Comparison of ENCODE assay signal across 8 mouse cellular contexts in genomic region chr13:80862215-80862614, GRCm38 (mm10). TPM values are rescaled to one million over a fixed set of nuclear protein-coding genes. Genes with fewer than 3 reads are reported as not detected.
DNase-seq lines count a peak whose midpoint lies in the region; ATAC-seq lines count a peak whose summit lies in the region.

No protein-coding gene starts in this region.

- H3K27me3 ChIP-seq in forebrain, embryonic 15.5 days = no peaks in the 10 kb centered on the region
- H3K27me3 ChIP-seq in midbrain, embryonic 16.5 days (ENCODE audit: control insufficient read depth, insufficient read depth, low read depth, low read length) = no peaks in the 10 kb centered on the region

- WGBS in forebrain, embryonic 15.5 days = 7% methylated on average over 5 of the region's 5 CpGs
- WGBS in midbrain, embryonic 16.5 days = 14% methylated on average over 5 of the region's 5 CpGs

- no peak overlapping the region for H3K27ac ChIP-seq in forebrain, embryonic 15.5 days (replicated peaks)
- H3K27ac ChIP-seq in midbrain, embryonic 16.5 days (ENCODE audit: low read length) = no peak overlapping the region

- no peak overlapping the region for H3K4me3 ChIP-seq in forebrain, embryonic 15.5 days
- H3K4me3 ChIP-seq in midbrain, embryonic 16.5 days (ENCODE audit: low read depth, low read length) = no peak overlapping the region

- ATAC-seq in forebrain, embryonic 15.5 days (replicated peaks) = peak; percentile 80
- ATAC-seq in inflammation-experienced regulatory T-cells, adult 6 months = peak; percentile 75
- peak; percentile 75 for ATAC-seq in midbrain, embryonic 16.5 days

- H3K4me1 ChIP-seq in forebrain, embryonic 15.5 days = no peaks in the 10 kb centered on the region
- no peaks in the 10 kb centered on the region for H3K4me1 ChIP-seq in midbrain, embryonic 16.5 days (ENCODE audit: control insufficient read depth, insufficient read depth, low read length)

- peak; percentile 71 to 81 for DNase-seq in left cerebral cortex, adult 18-20 months (ENCODE audit: low spot score in 2 of 2)
- no peak for DNase-seq in left cerebral cortex, adult 11 months (ENCODE audit: low spot score)
- DNase-seq in c-Kit-positive CD71-positive TER-119-positive erythroid progenitor cells, embryonic 14.5 days (ENCODE audit: low spot score) = peak; percentile 44
- DNase-seq in left cerebral cortex, postnatal 4 days = peak; percentile 70
- peak; percentile 37 to 74 for DNase-seq in spleen, postnatal 4 days (ENCODE audit: low spot score in 2 of 2)

- intact Hi-C loops in left cerebral cortex, postnatal 4 days (cut with DNase I) = loop anchor here (5.0 to 10.0 kb wide), 4 partner anchors 505 to 900 kb away; no protein-coding TSS in a partner anchor

- H3K9ac ChIP-seq in forebrain, embryonic 15.5 days (replicated peaks) = no peak overlapping the region
- H3K9ac ChIP-seq in midbrain, embryonic 16.5 days (ENCODE audit: low read depth, low read length) = no peak overlapping the region

- H3K9me3 ChIP-seq in forebrain, embryonic 15.5 days = no peaks in the 10 kb centered on the region
- no peaks in the 10 kb centered on the region for H3K9me3 ChIP-seq in midbrain, embryonic 16.5 days (replicated peaks; ENCODE audit: control insufficient read depth, low read length, poor library complexity, severe bottlenecking)

- no peaks in the 10 kb centered on the region for H3K36me3 ChIP-seq in forebrain, embryonic 15.5 days
- no peaks in the 10 kb centered on the region for H3K36me3 ChIP-seq in midbrain, embryonic 16.5 days (ENCODE audit: control insufficient read depth, insufficient read depth, low read length)

- H3K4me2 ChIP-seq in forebrain, embryonic 15.5 days (replicated peaks) = no peak overlapping the region
- H3K4me2 ChIP-seq in midbrain, embryonic 16.5 days (ENCODE audit: low read length) = no peak overlapping the region

RNA-seq across cellular contexts. Expression of gene Arrdc3, which starts 21.0 kb away (rescaled TPM):
- 10 to 100 TPM; 37.3 to 40.1 TPM for total RNA-seq in left cerebral cortex, adult 18-20 months (2021)
- polyA plus RNA-seq in forebrain, embryonic 15.5 days (2015; fragmentation: Nextera tagmentation; extraction: Ambion mirVana) = 66.6 and 70.4 TPM in 2 replicates
- polyA plus RNA-seq in inflammation-experienced regulatory T-cells, adult 6 months (2017; shearing (Covaris generic)) = 10 to 100 TPM in 1 of 3 experiments, 1 to 10 TPM in 2; 5.9 to 12.0 (median 8.4) TPM
- total RNA-seq in left cerebral cortex, postnatal 4 days (2021) = 10 to 100 TPM; 63.5 to 75.7 TPM
- 53.4 and 55.8 TPM in 2 replicates for polyA plus RNA-seq in midbrain, embryonic 16.5 days (2015; fragmentation: Nextera tagmentation; extraction: Ambion mirVana)
